In genomic region chr2:120173718-120174117, GRCm38 (mm10) we compare ENCODE assay signal across 8 mouse cellular contexts. TPM values are rescaled to one million over a fixed set of nuclear protein-coding genes. Genes with fewer than 3 reads are reported as not detected.
DNase-seq lines count a peak whose midpoint lies in the region; ATAC-seq and TF ChIP-seq lines count a peak whose summit lies in the region.

No protein-coding gene starts in this region.

- H3K36me3 ChIP-seq in limb, embryonic 12.5 days = no peaks in the 10 kb centered on the region

- no peaks in the 10 kb centered on the region for H3K9me3 ChIP-seq in limb, embryonic 12.5 days

- WGBS in limb, embryonic 12.5 days = 24% methylated on average over 10 of the region's 10 CpGs
- 26% methylated on average over 10 of the region's 10 CpGs for WGBS in olfactory bulb, adult 2 months

- peak; percentile 52 for DNase-seq in layer of hippocampus, adult 11-12 months (ENCODE audit: low spot score)
- DNase-seq in layer of hippocampus, adult 9-11 months = no peak
- DNase-seq in adrenal gland, adult 18-20 months (ENCODE audit: low spot score in 2 of 2) = peak; percentile 60 to 62
- DNase-seq in embryo, embryonic 10 days (ENCODE audit: low spot score) = peak; percentile 49
- DNase-seq in heart, postnatal 4 days = peak; percentile 76
- DNase-seq in thymus, postnatal 25 days = peak; percentile 54

- H3K27ac ChIP-seq in limb, embryonic 12.5 days = no peak overlapping the region
- no peak overlapping the region for H3K27ac ChIP-seq in olfactory bulb, adult 2 months (ENCODE audit: insufficient read depth, low read depth, low read length)

- 0 out of 2 replicates have a peak, but pooled peaks cover 3% of the 10 kb centered on the region for H3K27me3 ChIP-seq in limb, embryonic 12.5 days

- peak; percentile 79 for TF ChIP-seq CTCF in olfactory bulb, adult 2 months (IDR thresholded peaks at IDR 0.05; ENCODE audit: insufficient read depth, low read depth, low read length)

- H3K4me3 ChIP-seq in limb, embryonic 12.5 days (replicated peaks) = no peak overlapping the region
- H3K4me3 ChIP-seq in olfactory bulb, adult 2 months (ENCODE audit: insufficient read depth, low read depth, low read length) = no peak overlapping the region

- no peak for ATAC-seq in limb, embryonic 12.5 days (ENCODE audit: insufficient number of reproducible peaks, insufficient read depth, low FRiP score, low TSS enrichment, low read depth)

- H3K9ac ChIP-seq in limb, embryonic 12.5 days (replicated peaks) = no peak overlapping the region

- peak overlapping the region; percentile 15; the same call in 1 of the 2 replicates for H3K4me2 ChIP-seq in limb, embryonic 12.5 days

- 0 out of 2 replicates have a peak, but pooled peaks cover 4% of the 10 kb centered on the region for H3K4me1 ChIP-seq in limb, embryonic 12.5 days (replicated peaks)
- H3K4me1 ChIP-seq in olfactory bulb, adult 2 months (ENCODE audit: control insufficient read depth, insufficient read depth, low read length) = no peaks in the 10 kb centered on the region

- no peak for TF ChIP-seq POLR2A in olfactory bulb, adult 2 months (IDR thresholded peaks at IDR 0.05; ENCODE audit: insufficient read depth, low read depth, low read length)

RNA-seq across cellular contexts. Expression of gene Ehd4, which starts 19.3 kb away (rescaled TPM):
- 10 to 100 TPM; 34.4 to 39.2 TPM for total RNA-seq in adrenal gland, adult 18-20 months (2021)
- total RNA-seq in heart, postnatal 4 days (2021) = 100 to 1,000 TPM; 461 to 503 TPM
- polyA plus RNA-seq in limb, embryonic 12.5 days (2016; fragmentation: Nextera tagmentation; extraction: Ambion mirVana) = 27.9 and 28.2 TPM in 2 replicates
- not detected in 2 replicates for polyA plus RNA-seq in olfactory bulb, adult 2 months (2012; ENCODE audit: insufficient read depth, insufficient read length, low replicate concordance, missing spikeins)

Comparison
In these comparisons a context has a peak if more than half of its experiments do, and no peak if none do; other contexts are left out.
1. RNA of gene Ehd4, which starts 19.3 kb away (total RNA-seq): 461 to 503 TPM in heart, postnatal 4 days; 34.4 to 39.2 TPM in adrenal gland, adult 18-20 months; every median in the first group is over 10 times any median in the second.